Mouse (Mus musculus) MEL (cell line): ENCODE measurements at regions not wholly inside any gene's neighbourhood (a gene's known extent, or its start where the extent isn't known, plus 50 kb on each side); places are given as distances from the start of the nearest gene placed in this dataset.

Experiments
- CTCF ChIP-seq, 3 experiments: IDR thresholded peaks in 2 of 3; conservative IDR thresholded peaks in 1 of 3; 2 replicates each; pipeline ENCODE4 v1.5.1; 2011 to 2012; ENCODE audit warnings: low read length in 3 of 3, low read depth in 2 of 3, mild to moderate bottlenecking in 2 of 3, improper control_type of control experiment in 1 of 3, inconsistent platforms in 1 of 3, mixed read lengths in 1 of 3, moderate library complexity in 1 of 3; ENCODE audit not compliant: control insufficient read depth in 1 of 3, insufficient read depth in 1 of 3, poor library complexity in 1 of 3, severe bottlenecking in 1 of 3
- MAFK ChIP-seq: IDR thresholded peaks from 2 replicates; pipeline ENCODE4 v1.6.1; 2011; ENCODE audit warnings: low read depth, mild to moderate bottlenecking, low read length, improper control_type of control experiment, borderline replicate concordance
- MAZ ChIP-seq: IDR thresholded peaks from 2 replicates; pipeline ENCODE4 v1.6.1; 2012; ENCODE audit warnings: low read depth, mild to moderate bottlenecking, inconsistent platforms, low read length, improper control_type of control experiment
- POLR2A ChIP-seq, 2 experiments: IDR thresholded peaks; 2 replicates each; pipeline ENCODE4 v1.6.1; 2011 to 2012; ENCODE audit warnings: low read length in 2 of 2, mild to moderate bottlenecking in 2 of 2, control low read depth in 1 of 2, improper control_type of control experiment in 1 of 2, low read depth in 1 of 2, moderate library complexity in 1 of 2; ENCODE audit not compliant: control insufficient read depth in 1 of 2, insufficient read depth in 1 of 2, poor library complexity in 1 of 2
- POLR2AphosphoS2 ChIP-seq: IDR thresholded peaks from 2 replicates; pipeline ENCODE4 v1.6.1; 2011; ENCODE audit warnings: low read length, improper control_type of control experiment
- RAD21 ChIP-seq: IDR thresholded peaks from 2 replicates; pipeline ENCODE4 v1.6.1; 2011; ENCODE audit warnings: mild to moderate bottlenecking, low read depth, low read length, improper control_type of control experiment
- TCF12 ChIP-seq: IDR thresholded peaks from 2 replicates; pipeline ENCODE4 v1.6.1; 2014; ENCODE audit warnings: low read depth, mild to moderate bottlenecking, inconsistent platforms, low read length, improper control_type of control experiment, moderate library complexity
- ZNF384 ChIP-seq: IDR thresholded peaks from 2 replicates; pipeline ENCODE4 v1.6.1; 2012; ENCODE audit warnings: low read depth, mild to moderate bottlenecking, inconsistent platforms, low read length, improper control_type of control experiment

DNA sequence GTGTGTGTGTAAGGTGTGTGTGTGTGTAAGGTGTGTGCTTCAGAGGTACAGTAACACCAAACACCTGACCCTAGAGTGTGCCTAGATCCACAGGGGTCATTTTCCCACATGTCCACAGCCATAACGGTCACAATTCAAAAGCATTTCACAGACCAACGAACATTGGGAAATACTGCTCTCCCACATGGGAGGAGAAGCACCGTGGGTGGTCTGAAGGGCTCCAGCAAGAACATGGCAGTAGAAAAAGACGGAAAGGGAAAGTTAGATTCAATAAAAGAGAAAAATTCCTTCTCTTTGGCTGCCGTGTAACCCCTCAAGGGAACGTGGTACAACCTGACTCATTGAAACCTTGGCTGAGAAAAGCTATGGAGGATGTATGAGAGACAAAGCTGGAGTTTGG, 169.1 kb downstream of the Cdc5l start:
- TF ChIP-seq ZNF384 (no peak), MAFK (no peak), POLR2AphosphoS2 (no peak), RAD21 (no peak), TCF12 (no peak), POLR2A (IDR thresholded peaks at IDR 0.05; ENCODE audit: control insufficient read depth in 1 of 2, insufficient read depth in 1 of 2, low read depth in 1 of 2, low read length in 2 of 2, poor library complexity in 1 of 2) (no peak), MAZ (no peak), CTCF (IDR thresholded peaks at IDR 0.05 in 2 of 3, conservative IDR thresholded peaks at IDR 0.05 in 1 of 3; ENCODE audit: control insufficient read depth in 1 of 3, insufficient read depth in 1 of 3, low read depth in 2 of 3, low read length in 3 of 3, poor library complexity in 1 of 3, severe bottlenecking in 1 of 3) (no peak)
